In genomic region chr15:63193617-63194491, GRCm38 (mm10) we compare ENCODE assay signal across 12 mouse cellular contexts.
DNase-seq lines count a peak whose midpoint lies in the region; ATAC-seq and TF ChIP-seq lines count a peak whose summit lies in the region.
"Had no signal": no experiment of that assay in that cellular context is flagged by ENCODE, and none has a peak within 500 bp of the region (broad histone marks: within the 10 kb centered on the region; RNA-seq: fewer than 3 reads in every experiment).

No protein-coding gene starts in this region.

- peaks cover 4% of the 10 kb centered on the region; the same call in 1 of the 2 replicates for H3K4me1 ChIP-seq in lung, embryonic 14.5 days (ENCODE audit: insufficient read depth)
- H3K4me1 ChIP-seq in lung, adult 2 months (ENCODE audit: control insufficient read depth, insufficient read depth, low read length), result peaks cover 2% of the 10 kb centered on the region; the same call in 1 of the 2 replicates
- H3K4me1 ChIP-seq in embryonic facial prominence, embryonic 10.5 days, result peaks cover 34% of the 10 kb centered on the region
- peaks cover 28% of the 10 kb centered on the region for H3K4me1 ChIP-seq in kidney, embryonic 16.5 days (ENCODE audit: insufficient read depth, low read length)
- H3K4me1 ChIP-seq in stomach, postnatal 0 days (replicated peaks; ENCODE audit: control insufficient read depth, insufficient read depth), result no peaks in the 10 kb centered on the region

- no peak overlapping the region for H3K9ac ChIP-seq in lung, embryonic 14.5 days
- H3K9ac ChIP-seq in kidney, embryonic 16.5 days (replicated peaks; ENCODE audit: low read length), result no peak overlapping the region
- no peak overlapping the region for H3K9ac ChIP-seq in stomach, postnatal 0 days (ENCODE audit: low read length)
- H3K9ac ChIP-seq: embryonic facial prominence, embryonic 13.5 days had no signal

- H3K9me3 ChIP-seq in lung, embryonic 14.5 days (ENCODE audit: low read depth, low read length), result no peaks in the 10 kb centered on the region
- no peaks in the 10 kb centered on the region for H3K9me3 ChIP-seq in embryonic facial prominence, embryonic 10.5 days
- peaks cover 3% of the 10 kb centered on the region; the same call in 1 of the 2 replicates for H3K9me3 ChIP-seq in kidney, embryonic 16.5 days (ENCODE audit: low read length)
- H3K9me3 ChIP-seq in stomach, postnatal 0 days (ENCODE audit: control insufficient read depth, low read length), result no peaks in the 10 kb centered on the region
- H3K9me3 ChIP-seq: embryonic facial prominence, embryonic 13.5 days had no signal

- no peaks in the 10 kb centered on the region for H3K36me3 ChIP-seq in lung, embryonic 14.5 days (ENCODE audit: insufficient read depth)
- no peaks in the 10 kb centered on the region for H3K36me3 ChIP-seq in embryonic facial prominence, embryonic 10.5 days (replicated peaks)
- no peaks in the 10 kb centered on the region for H3K36me3 ChIP-seq in kidney, embryonic 16.5 days (ENCODE audit: insufficient read depth, low read length)
- H3K36me3 ChIP-seq in stomach, postnatal 0 days (ENCODE audit: control insufficient read depth, insufficient read depth, low read length), result no peaks in the 10 kb centered on the region
- H3K36me3 ChIP-seq: embryonic facial prominence, embryonic 13.5 days had no signal

- TF ChIP-seq CTCF in lung, embryonic 14.5 days (IDR thresholded peaks at IDR 0.05; ENCODE audit: low read depth), result no peak
- TF ChIP-seq CTCF in lung, adult 2 months (IDR thresholded peaks at IDR 0.05; ENCODE audit: insufficient read depth, low read length), result no peak
- TF ChIP-seq CTCF in stomach, postnatal 0 days (IDR thresholded peaks at IDR 0.05; ENCODE audit: low read depth), result no peak

- ATAC-seq in lung, embryonic 14.5 days (ENCODE audit: insufficient read depth), result no peak; the same call in 1 of the 2 replicates
- peak; percentile 89 for ATAC-seq in kidney, embryonic 16.5 days (ENCODE audit: low FRiP score, low TSS enrichment)
- peak; percentile 53 for ATAC-seq in stomach, postnatal 0 days (ENCODE audit: low FRiP score, low TSS enrichment)
- ATAC-seq: CD4-positive, CD25-positive, alpha-beta regulatory T cell, adult 4 months; hindbrain, embryonic 16.5 days had no signal

- no peak overlapping the region for H3K27ac ChIP-seq in lung, embryonic 14.5 days (ENCODE audit: low read depth)
- peak overlapping the region; percentile 42 for H3K27ac ChIP-seq in embryonic facial prominence, embryonic 10.5 days (replicated peaks)
- H3K27ac ChIP-seq in kidney, embryonic 16.5 days (ENCODE audit: low read length), result peak overlapping the region; percentile 58
- no peak overlapping the region for H3K27ac ChIP-seq in stomach, postnatal 0 days (replicated peaks)
- H3K27ac ChIP-seq: embryonic facial prominence, embryonic 13.5 days had no signal

- TF ChIP-seq POLR2A in lung, adult 2 months (IDR thresholded peaks at IDR 0.05; ENCODE audit: borderline replicate concordance, extremely low read depth, low read depth, low read length), result no peak

- 57% methylated on average over 2 of the region's 2 CpGs for WGBS in lung, embryonic 14.5 days
- WGBS in lung, adult 2 months, result 56% methylated on average over 2 of the region's 2 CpGs
- 49% methylated on average over 2 of the region's 2 CpGs for WGBS in embryonic facial prominence, embryonic 10.5 days
- WGBS in kidney, embryonic 16.5 days, result 42% methylated on average over 2 of the region's 2 CpGs
- 52% methylated on average over 2 of the region's 2 CpGs for WGBS in stomach, postnatal 0 days

- H3K27me3 ChIP-seq in lung, embryonic 14.5 days (ENCODE audit: insufficient read depth, low read length), result no peaks in the 10 kb centered on the region
- H3K27me3 ChIP-seq in embryonic facial prominence, embryonic 10.5 days (replicated peaks; ENCODE audit: low read depth, poor library complexity, severe bottlenecking), result no peaks in the 10 kb centered on the region
- no peaks in the 10 kb centered on the region for H3K27me3 ChIP-seq in kidney, embryonic 16.5 days (ENCODE audit: insufficient read depth, low read length)
- H3K27me3 ChIP-seq in stomach, postnatal 0 days (ENCODE audit: control insufficient read depth, insufficient read depth, low read length), result no peaks in the 10 kb centered on the region
- H3K27me3 ChIP-seq: embryonic facial prominence, embryonic 13.5 days had no signal

- peak; percentile 59 for DNase-seq in lung, embryonic 14.5 days
- DNase-seq in lung, adult 2 months, result no peak
- peak; percentile 31 for DNase-seq in embryonic facial prominence, embryonic 10.5 days (ENCODE audit: low spot score)
- DNase-seq in stomach, postnatal 0 days (ENCODE audit: low spot score), result no peak
- no peak for DNase-seq in cerebellum, adult 18-20 months
- no peak for DNase-seq in spleen, postnatal 36 days (ENCODE audit: low spot score in 2 of 2)
- no peak for DNase-seq in urinary bladder, adult 18-20 months (ENCODE audit: low spot score in 2 of 2)
- DNase-seq: thymus, postnatal 4 days had no signal

- no peak overlapping the region for H3K4me3 ChIP-seq in lung, embryonic 14.5 days (ENCODE audit: low read depth, low read length)
- no peak overlapping the region for H3K4me3 ChIP-seq in lung, adult 2 months (replicated peaks; ENCODE audit: extremely low read depth, low read depth, low read length)
- H3K4me3 ChIP-seq in embryonic facial prominence, embryonic 10.5 days, result no peak overlapping the region
- no peak overlapping the region for H3K4me3 ChIP-seq in kidney, embryonic 16.5 days (ENCODE audit: low read length)
- H3K4me3 ChIP-seq in stomach, postnatal 0 days (ENCODE audit: low read depth, low read length), result no peak overlapping the region
- H3K4me3 ChIP-seq: embryonic facial prominence, embryonic 13.5 days had no signal

- no peak for TF ChIP-seq EP300 in stomach, postnatal 0 days (optimal IDR thresholded peaks at IDR 0.05)

- no peak overlapping the region for H3K4me2 ChIP-seq in lung, embryonic 14.5 days
- no peak overlapping the region for H3K4me2 ChIP-seq in kidney, embryonic 16.5 days (replicated peaks; ENCODE audit: low read depth, low read length)
- H3K4me2 ChIP-seq in stomach, postnatal 0 days (replicated peaks; ENCODE audit: low read depth), result no peak overlapping the region
- H3K4me2 ChIP-seq: embryonic facial prominence, embryonic 13.5 days had no signal

Comparison
In these comparisons a context has a peak if more than half of its experiments do, and no peak if none do; other contexts are left out.
1. DNase-seq: peak in lung, embryonic 14.5 days (single experiment) and embryonic facial prominence, embryonic 10.5 days (single experiment); none in lung, adult 2 months (single experiment), stomach, postnatal 0 days (single experiment), cerebellum, adult 18-20 months (0 of 2), spleen, postnatal 36 days (0 of 2) and urinary bladder, adult 18-20 months (0 of 2).
2. H3K27ac ChIP-seq: peak in embryonic facial prominence, embryonic 10.5 days (single experiment) and kidney, embryonic 16.5 days (single experiment); none in lung, embryonic 14.5 days (single experiment) and stomach, postnatal 0 days (single experiment).